In the genomic region with DNA sequence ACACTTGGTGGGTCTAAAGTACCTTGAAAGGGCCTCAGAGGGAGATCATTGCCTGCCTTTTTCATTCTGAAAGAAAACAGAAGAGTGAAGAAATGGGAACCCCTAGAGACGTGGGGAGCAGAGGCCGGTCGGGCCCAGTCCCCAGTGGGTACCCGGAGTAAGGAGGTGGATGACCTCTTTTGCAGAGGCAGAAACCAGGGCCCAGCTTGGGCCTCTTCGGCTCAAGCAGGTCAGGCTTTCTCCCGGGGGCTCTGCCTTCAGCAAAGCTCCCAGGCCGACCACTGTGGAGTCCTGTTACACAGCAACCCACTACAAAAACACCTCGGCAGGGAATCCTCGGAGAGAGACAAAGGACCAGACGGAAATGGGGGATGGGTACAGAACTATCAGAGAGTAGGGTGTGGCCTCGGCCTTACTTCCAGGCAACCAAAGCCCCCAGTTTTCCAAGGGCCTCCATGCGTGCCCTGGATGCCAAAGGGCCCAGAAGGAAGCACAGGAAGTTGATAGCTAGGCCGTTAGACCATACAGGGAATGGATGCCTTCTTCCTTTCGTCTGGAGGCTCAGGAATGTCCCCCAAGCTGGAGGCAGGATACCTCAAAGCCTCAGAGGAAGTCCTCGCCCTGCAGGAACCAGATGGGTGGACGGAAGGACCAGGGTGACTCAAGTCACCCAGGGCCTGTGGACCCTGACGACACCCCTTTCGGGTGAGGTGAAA, we compare ENCODE assay signal across 8 mouse cellular contexts. TPM values are rescaled to one million over a fixed set of nuclear protein-coding genes. Genes with fewer than 3 reads are reported as not detected.
DNase-seq lines count a peak whose midpoint lies in the region; ATAC-seq and TF ChIP-seq lines count a peak whose summit lies in the region.

No protein-coding gene starts in this region.

- WGBS in forebrain, embryonic 15.5 days, result 4% methylated on average over 18 of the region's 18 CpGs
- WGBS in hindbrain, postnatal 0 days, result 10% methylated on average over 18 of the region's 18 CpGs
- WGBS in liver, embryonic 15.5 days (ENCODE audit: insufficient replicate concordance), result 17% methylated on average over 18 of the region's 18 CpGs
- WGBS in neural tube, embryonic 15.5 days, result 8% methylated on average over 18 of the region's 18 CpGs

- peaks cover 5% of the 10 kb centered on the region; the same call in 1 of the 2 replicates for H3K36me3 ChIP-seq in forebrain, embryonic 15.5 days
- H3K36me3 ChIP-seq in hindbrain, postnatal 0 days (ENCODE audit: insufficient read depth, low read length), result no peaks in the 10 kb centered on the region
- H3K36me3 ChIP-seq in liver, embryonic 15.5 days (replicated peaks), result no peaks in the 10 kb centered on the region; the same call in 1 of the 2 replicates
- peaks cover 10% of the 10 kb centered on the region for H3K36me3 ChIP-seq in neural tube, embryonic 15.5 days

- ATAC-seq in forebrain, embryonic 15.5 days (replicated peaks), result peak; percentile 10; the same call in 1 of the 2 replicates
- peak; percentile 41; the same call in 1 of the 2 replicates for ATAC-seq in hindbrain, postnatal 0 days
- ATAC-seq in liver, embryonic 15.5 days (ENCODE audit: insufficient read depth), result no peak
- no peak for ATAC-seq in neural tube, embryonic 15.5 days (ENCODE audit: low FRiP score)
- no peak for ATAC-seq in frontal cortex, adult (ENCODE audit: low TSS enrichment)

- H3K9ac ChIP-seq in forebrain, embryonic 15.5 days (replicated peaks), result peak overlapping the region; percentile 38
- H3K9ac ChIP-seq in hindbrain, postnatal 0 days (replicated peaks; ENCODE audit: low read length), result peak overlapping the region; percentile 58
- H3K9ac ChIP-seq in liver, embryonic 15.5 days, result peak overlapping the region; percentile 11; the same call in 1 of the 2 replicates
- H3K9ac ChIP-seq in neural tube, embryonic 15.5 days (replicated peaks), result peak overlapping the region; percentile 50

- no peak for TF ChIP-seq CTCF in left cerebral cortex, adult 2 months (IDR thresholded peaks at IDR 0.05)
- TF ChIP-seq CTCF in hindbrain, postnatal 0 days (IDR thresholded peaks at IDR 0.05; ENCODE audit: low read depth), result no peak

- peak overlapping the region; percentile 66 for H3K27ac ChIP-seq in left cerebral cortex, adult 2 months
- peak overlapping the region; percentile 80 for H3K27ac ChIP-seq in forebrain, embryonic 15.5 days (replicated peaks)
- peak overlapping the region; percentile 77 for H3K27ac ChIP-seq in hindbrain, postnatal 0 days
- no peak overlapping the region for H3K27ac ChIP-seq in liver, embryonic 15.5 days (replicated peaks)
- peak overlapping the region; percentile 81 for H3K27ac ChIP-seq in neural tube, embryonic 15.5 days (replicated peaks)

- H3K27me3 ChIP-seq in forebrain, embryonic 15.5 days, result no peaks in the 10 kb centered on the region
- no peaks in the 10 kb centered on the region for H3K27me3 ChIP-seq in hindbrain, postnatal 0 days (ENCODE audit: insufficient read depth, low read length)
- peaks cover 39% of the 10 kb centered on the region for H3K27me3 ChIP-seq in liver, embryonic 15.5 days
- H3K27me3 ChIP-seq in neural tube, embryonic 15.5 days (replicated peaks), result no peaks in the 10 kb centered on the region

- peak overlapping the region; percentile 51 for H3K4me2 ChIP-seq in forebrain, embryonic 15.5 days (replicated peaks)
- peak overlapping the region; percentile 63 for H3K4me2 ChIP-seq in hindbrain, postnatal 0 days (ENCODE audit: low read depth, low read length)
- H3K4me2 ChIP-seq in liver, embryonic 15.5 days, result peak overlapping the region; percentile 53
- H3K4me2 ChIP-seq in neural tube, embryonic 15.5 days, result peak overlapping the region; percentile 57

- H3K4me1 ChIP-seq in forebrain, embryonic 15.5 days, result peaks cover 57% of the 10 kb centered on the region
- peaks cover 43% of the 10 kb centered on the region for H3K4me1 ChIP-seq in hindbrain, postnatal 0 days (ENCODE audit: insufficient read depth, low read length)
- peaks cover 7% of the 10 kb centered on the region; the same call in 1 of the 2 replicates for H3K4me1 ChIP-seq in liver, embryonic 15.5 days (replicated peaks)
- H3K4me1 ChIP-seq in neural tube, embryonic 15.5 days, result peaks cover 63% of the 10 kb centered on the region

- no peak for DNase-seq in left cerebral cortex, adult 2 months (ENCODE audit: extremely low spot score in 1 of 2, low spot score in 2 of 2)
- no peak for DNase-seq in left cerebral cortex, adult 8-10 months (ENCODE audit: low spot score in 2 of 2)
- DNase-seq in hindbrain, postnatal 0 days (ENCODE audit: low spot score), result peak; percentile 65
- no peak for DNase-seq in natural killer cell, adult 2 months (ENCODE audit: low spot score in 2 of 2)

- intact Hi-C loops in left cerebral cortex, adult 2 months (cut with DNase I), result no loop called here

- H3K4me3 ChIP-seq in left cerebral cortex, adult 2 months, result peak overlapping the region; percentile 50
- H3K4me3 ChIP-seq in forebrain, embryonic 15.5 days, result peak overlapping the region; percentile 36
- H3K4me3 ChIP-seq in hindbrain, postnatal 0 days (ENCODE audit: low read length), result peak overlapping the region; percentile 41
- H3K4me3 ChIP-seq in liver, embryonic 15.5 days (replicated peaks), result peak overlapping the region; percentile 45
- peak overlapping the region; percentile 43 for H3K4me3 ChIP-seq in neural tube, embryonic 15.5 days (replicated peaks)

- no peaks in the 10 kb centered on the region for H3K9me3 ChIP-seq in forebrain, embryonic 15.5 days
- no peaks in the 10 kb centered on the region for H3K9me3 ChIP-seq in hindbrain, postnatal 0 days (ENCODE audit: low read length)
- H3K9me3 ChIP-seq in liver, embryonic 15.5 days (replicated peaks), result no peaks in the 10 kb centered on the region
- no peaks in the 10 kb centered on the region for H3K9me3 ChIP-seq in neural tube, embryonic 15.5 days (replicated peaks)

RNA-seq across cellular contexts. Expression of a gene that starts 1.1 kb away (rescaled TPM):
- 10 to 100 TPM; 22.2 TPM for total RNA-seq in left cerebral cortex, adult 2 months (2021)
- 10 to 100 TPM; 14.7 to 18.3 (median 16.6) TPM for total RNA-seq in left cerebral cortex, adult 8-10 months (2022)
- 210 and 215 TPM in 2 replicates for polyA plus RNA-seq in forebrain, embryonic 15.5 days (2015; fragmentation: Nextera tagmentation; extraction: Ambion mirVana)
- total RNA-seq in hindbrain, postnatal 0 days (2014; rRNA removed), result 214 and 215 TPM in 2 replicates
- 161 TPM in 2 replicates for polyA plus RNA-seq in hindbrain, postnatal 0 days (2015; fragmentation: Nextera tagmentation; extraction: Ambion mirVana)
- 80.5 and 82.0 TPM in 2 replicates for polyA plus RNA-seq in liver, embryonic 15.5 days (2015; fragmentation: Nextera tagmentation; extraction: Ambion mirVana)
- polyA plus RNA-seq in neural tube, embryonic 15.5 days (2015; fragmentation: Nextera tagmentation; extraction: Ambion mirVana), result 332 and 435 TPM in 2 replicates

RNA-seq across cellular contexts. Expression of a gene that starts 29.3 kb away (rescaled TPM):
- 10 to 100 TPM; 40.8 to 42.4 TPM for total RNA-seq in left cerebral cortex, adult 2 months (2021)
- total RNA-seq in left cerebral cortex, adult 8-10 months (2022), result 10 to 100 TPM; 38.3 to 48.7 (median 40.9) TPM
- polyA plus RNA-seq in forebrain, embryonic 15.5 days (2015; fragmentation: Nextera tagmentation; extraction: Ambion mirVana), result 40.0 and 41.8 TPM in 2 replicates
- 40.5 and 47.6 TPM in 2 replicates for total RNA-seq in hindbrain, postnatal 0 days (2014; rRNA removed)
- polyA plus RNA-seq in hindbrain, postnatal 0 days (2015; fragmentation: Nextera tagmentation; extraction: Ambion mirVana), result 26.7 and 26.8 TPM in 2 replicates
- 1.9 and 2.1 TPM in 2 replicates for polyA plus RNA-seq in liver, embryonic 15.5 days (2015; fragmentation: Nextera tagmentation; extraction: Ambion mirVana)
- polyA plus RNA-seq in neural tube, embryonic 15.5 days (2015; fragmentation: Nextera tagmentation; extraction: Ambion mirVana), result 41.2 and 45.7 TPM in 2 replicates

Comparison
In these comparisons a context has a peak if more than half of its experiments do, and no peak if none do; other contexts are left out.
1. ATAC-seq: peak in forebrain, embryonic 15.5 days (single experiment) and hindbrain, postnatal 0 days (single experiment); none in liver, embryonic 15.5 days (single experiment), neural tube, embryonic 15.5 days (single experiment) and frontal cortex, adult (single experiment).
2. Peak in every context shown above with its lines, with median percentiles within 50 percentile points of each other: H3K4me3 ChIP-seq, H3K4me2 ChIP-seq and H3K9ac ChIP-seq.